Mouse (Mus musculus) heart, embryonic 14.5 days (tissue): ENCODE measurements at regions not wholly inside any gene's neighbourhood (a gene's known extent, or its start where the extent isn't known, plus 50 kb on each side); places are given as distances from the start of the nearest gene placed in this dataset.

ENCODE experiments used
- ATAC-seq: fragments of 200-750 bp; cut with Nextera tagmentation; 2 replicates; pipeline ENCODE4 v1.8.0; 2017; ENCODE audit warnings: low read depth, moderate TSS enrichment; ENCODE audit not compliant: insufficient number of reproducible peaks, insufficient read depth, low FRiP score
- H3K27ac ChIP-seq, 2 experiments: fragments of 200-500 bp in 1 of 2; fragments of 300-500 bp in 1 of 2; sonication (generic) in 1 of 2; replicated peaks in 1 of 2; 2 replicates each; pipeline ENCODE4 v1.5.1; 2012 to 2014; ENCODE audit warnings: low read depth in 2 of 2, low read length in 2 of 2, control low read depth in 1 of 2, mild to moderate bottlenecking in 1 of 2, mixed read lengths in 1 of 2; ENCODE audit not compliant: control insufficient read depth in 1 of 2, insufficient read depth in 1 of 2
- H3K27me3 ChIP-seq: fragments of 300-500 bp; sonication (generic); 2 replicates; pipeline ENCODE4 v1.6.1; 2014; ENCODE audit warnings: mild to moderate bottlenecking, low read length, control low read depth; ENCODE audit not compliant: control insufficient read depth, insufficient read depth
- H3K36me3 ChIP-seq: fragments of 300-500 bp; sonication (generic); 2 replicates; pipeline ENCODE4 v1.6.1; 2014; ENCODE audit warnings: mild to moderate bottlenecking, control low read depth, low read length, mixed read lengths; ENCODE audit not compliant: control insufficient read depth, insufficient read depth
- H3K4me1 ChIP-seq, 2 experiments: fragments of 200-500 bp in 1 of 2; fragments of 300-500 bp in 1 of 2; sonication (generic) in 1 of 2; 2 replicates each; pipeline ENCODE4 v1.6.1; 2012 to 2014; ENCODE audit warnings: low read length in 2 of 2, control low read depth in 1 of 2, mixed read lengths in 1 of 2; ENCODE audit not compliant: control insufficient read depth in 2 of 2, insufficient read depth in 2 of 2
- H3K4me2 ChIP-seq: fragments of 300-500 bp; sonication (generic); 2 replicates; pipeline ENCODE4 v1.6.1; 2014; ENCODE audit warnings: mild to moderate bottlenecking, low read length
- H3K4me3 ChIP-seq, 2 experiments: fragments of 200-500 bp in 1 of 2; fragments of 300-500 bp in 1 of 2; sonication (generic) in 1 of 2; 2 replicates each; pipeline ENCODE4 v1.5.1; 2012 to 2014; ENCODE audit warnings: low read length in 2 of 2, mild to moderate bottlenecking in 2 of 2, control low read depth in 1 of 2, low read depth in 1 of 2, moderate library complexity in 1 of 2; ENCODE audit not compliant: control insufficient read depth in 1 of 2, insufficient read depth in 1 of 2
- H3K9ac ChIP-seq: fragments of 300-500 bp; sonication (generic); 2 replicates; pipeline ENCODE4 v1.6.1; 2014; ENCODE audit warnings: mild to moderate bottlenecking, low read length
- H3K9me3 ChIP-seq: fragments of 300-500 bp; sonication (generic); 2 replicates; pipeline ENCODE4 v1.6.1; 2016; ENCODE audit warnings: low read length, control low read depth; ENCODE audit not compliant: control insufficient read depth
- WGBS: fragments of 180-500 bp; shearing (Covaris S2); extraction: QIAGEN DNeasy Blood & Tissue Kit; methylation state at CpG from one replicate; pipeline ENCODE4 v1.1.7; 2014; 5-methylcytosine and 5-hydroxymethylcytosine counted together

DNA sequence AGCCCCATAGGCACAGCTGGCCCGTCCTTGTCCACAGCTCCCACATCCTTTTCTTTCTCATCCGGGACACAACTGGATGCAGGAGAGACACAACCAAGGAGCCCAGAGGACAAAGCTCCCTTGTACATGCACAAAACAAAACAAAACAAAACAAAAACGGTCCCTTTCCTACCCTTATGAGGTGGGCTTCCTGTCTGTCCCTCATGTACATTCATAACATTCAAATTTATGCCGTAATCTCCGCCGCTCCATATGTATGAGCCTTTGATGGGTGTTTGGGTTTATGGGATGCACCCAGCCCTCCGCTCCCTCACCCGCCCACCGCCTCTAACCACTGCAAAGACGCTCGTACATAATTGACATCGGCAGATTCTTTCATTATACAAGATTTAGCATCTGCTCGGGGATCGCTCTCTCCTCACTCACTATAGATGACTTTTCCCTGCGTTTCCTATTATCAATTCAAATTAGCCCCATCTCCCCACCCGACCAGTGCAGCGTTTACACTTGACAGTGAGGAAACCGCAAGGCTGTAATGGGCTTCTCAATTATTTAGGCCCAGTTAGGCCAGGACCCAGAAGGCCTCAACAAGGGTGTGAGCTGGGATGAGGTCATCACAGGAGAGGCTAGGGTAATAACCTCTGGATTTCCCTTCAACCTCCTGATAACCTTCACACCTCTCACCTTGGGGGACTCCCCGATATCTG, 51.5 kb upstream of the Btrc start:
- no peaks in the 10 kb centered on the region for H3K9me3 ChIP-seq
- no peak overlapping the region for H3K4me2 ChIP-seq
- no peaks in the 10 kb centered on the region for H3K36me3 ChIP-seq
- no peak overlapping the region for H3K4me3 ChIP-seq
- H3K27me3 ChIP-seq, result no peaks in the 10 kb centered on the region
- no peak overlapping the region for H3K27ac ChIP-seq
- WGBS, result 79% methylated on average over 19 of the region's 19 CpGs
- peaks cover 11 to 16% of the 10 kb centered on the region in 2 experiments; a peak in 3 of 4 replicates for H3K4me1 ChIP-seq
- ATAC-seq, result no peak
- no peak overlapping the region for H3K9ac ChIP-seq

- WGBS, result 29% methylated on average over 6 of the region's 6 CpGs
- Histone ChIP-seq H3K27me3 (no peaks in the 10 kb centered on the region), H3K4me2 (no peak overlapping the region), H3K36me3 (no peaks in the 10 kb centered on the region), H3K27ac (no peak overlapping the region), H3K4me1 (peaks cover 7 to 10% of the 10 kb centered on the region in 2 experiments; a peak in 3 of 4 replicates), H3K4me3 (no peak overlapping the region), H3K9ac (peak overlapping the region; percentile 30; the same call in 1 of the 2 replicates), H3K9me3 (no peaks in the 10 kb centered on the region)
- no peak for ATAC-seq
Measured at GRCm38 (mm10) chr19:45312713-45313365, 50.7 kb upstream of the Btrc start.
